Mouse (Mus musculus) testis, postnatal 14 days (tissue): ENCODE measurements at regions not wholly inside any gene's neighbourhood (a gene's known extent, or its start where the extent isn't known, plus 50 kb on each side); places are given as distances from the start of the nearest gene placed in this dataset.

Experiments used
- DNase-seq: peaks from one replicate; pipeline ENCODE4 v3.0.0; 2021; ENCODE audit warnings: low spot score

DNA sequence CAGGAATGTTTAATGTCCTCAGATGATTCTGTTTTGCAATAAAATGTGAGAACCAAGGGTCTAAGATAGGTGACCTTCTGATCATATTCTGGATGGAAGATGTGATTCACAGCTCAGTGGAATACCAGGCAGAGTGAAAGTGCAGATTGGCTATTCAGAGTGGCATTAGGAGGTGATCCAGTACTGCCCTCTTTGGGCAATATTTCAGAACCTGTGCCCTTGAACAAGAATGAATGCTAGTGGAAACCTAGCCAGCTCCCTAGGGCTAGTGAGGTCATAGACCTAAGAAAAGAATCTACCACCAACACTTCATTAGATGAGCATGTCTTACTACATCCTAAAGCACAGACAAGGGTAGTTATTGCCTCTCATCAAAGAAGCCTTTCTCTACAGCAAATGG is 372.7 kb upstream of the Trib2 start:
- DNase-seq = no peak

DNA sequence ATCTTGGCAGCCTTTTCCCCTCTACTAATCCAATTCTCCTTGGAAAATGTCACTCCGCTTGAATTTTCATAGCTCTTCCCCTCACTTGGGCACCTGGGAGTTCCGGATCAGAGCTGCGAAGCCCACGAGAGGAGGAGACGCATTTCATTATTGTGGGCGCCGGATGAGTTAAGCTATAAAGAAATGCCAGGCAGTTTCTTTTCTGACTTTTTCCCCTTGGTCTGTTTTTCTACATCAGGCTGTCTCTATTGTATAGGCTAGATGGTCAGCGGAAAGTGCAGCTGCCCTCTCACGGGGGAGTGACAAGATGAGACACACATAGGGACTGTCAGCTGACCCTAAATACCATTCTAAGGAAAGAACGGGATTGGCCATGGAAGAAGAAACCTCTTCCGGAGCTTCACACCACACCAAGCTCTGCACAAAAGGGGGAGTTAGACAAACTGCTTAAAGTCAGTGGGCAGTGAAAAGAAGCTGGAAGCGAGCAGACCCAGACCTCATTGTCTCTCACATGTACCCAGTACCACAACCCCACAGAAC is 369.3 kb upstream of the Trib2 start:
- DNase-seq = no peak

DNA sequence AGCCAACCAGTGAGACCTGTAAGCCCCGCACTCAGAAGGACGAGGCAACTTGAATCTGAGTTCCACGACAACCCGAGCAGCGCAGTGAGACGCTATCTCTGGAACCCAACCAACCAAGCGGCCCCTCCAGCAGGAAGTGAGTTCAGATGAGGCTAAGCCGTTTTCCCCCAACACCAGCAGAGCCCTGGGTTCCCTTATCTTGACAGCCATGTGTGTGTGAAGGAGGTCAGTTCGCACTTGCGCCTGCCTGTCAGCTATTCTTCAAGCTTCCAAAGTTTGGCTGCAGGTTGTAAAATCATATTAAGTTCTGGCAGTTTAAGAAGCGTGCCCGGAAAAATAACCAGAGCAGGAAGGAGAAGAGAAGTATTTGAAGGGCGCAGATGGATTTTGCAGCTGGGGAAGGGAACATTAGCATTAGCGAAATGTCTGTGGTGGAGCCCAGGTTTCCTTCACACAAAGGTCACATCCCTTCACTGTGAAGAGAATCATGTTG is 368.8 kb upstream of the Trib2 start:
- DNase-seq = no peak

DNA sequence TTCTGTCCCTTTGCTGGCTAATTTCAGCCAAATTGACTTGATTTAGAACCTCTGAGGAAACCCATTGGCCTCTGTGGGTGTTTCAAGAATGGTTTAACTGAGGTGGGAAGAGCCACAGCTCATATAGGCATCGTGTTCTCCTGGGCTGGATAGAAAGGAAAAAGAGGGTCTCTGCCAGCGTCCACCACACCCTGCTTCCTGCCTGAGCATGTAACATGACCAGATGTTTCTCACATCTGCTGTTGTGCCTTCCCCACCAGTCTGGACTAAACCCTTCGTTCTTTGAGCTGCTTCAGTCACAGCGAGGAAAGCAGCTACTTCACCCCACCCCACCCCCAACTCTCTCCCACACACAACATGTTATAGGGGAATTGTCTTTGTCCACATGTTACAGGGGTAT is 366.3 kb upstream of the Trib2 start:
- no peak for DNase-seq

DNA sequence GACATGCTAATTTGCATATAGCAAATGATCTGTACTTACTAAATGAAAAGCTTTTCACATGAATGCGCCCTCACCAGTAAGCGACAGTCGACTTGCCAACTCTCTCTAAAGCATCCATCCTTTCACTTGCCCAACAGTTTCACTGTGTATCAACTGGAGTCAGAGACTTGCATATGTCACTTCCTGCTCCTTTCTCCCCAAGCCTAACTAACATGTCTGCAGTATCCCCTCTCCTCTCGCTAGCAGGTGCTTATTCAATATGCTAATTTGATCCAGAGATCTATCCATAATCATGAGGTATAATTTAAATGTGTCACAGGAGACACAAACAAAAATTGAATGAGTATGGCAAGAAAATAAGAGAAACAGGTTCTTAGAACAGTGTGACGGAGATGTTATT is 364.9 kb upstream of the Trib2 start:
- DNase-seq = no peak

DNA sequence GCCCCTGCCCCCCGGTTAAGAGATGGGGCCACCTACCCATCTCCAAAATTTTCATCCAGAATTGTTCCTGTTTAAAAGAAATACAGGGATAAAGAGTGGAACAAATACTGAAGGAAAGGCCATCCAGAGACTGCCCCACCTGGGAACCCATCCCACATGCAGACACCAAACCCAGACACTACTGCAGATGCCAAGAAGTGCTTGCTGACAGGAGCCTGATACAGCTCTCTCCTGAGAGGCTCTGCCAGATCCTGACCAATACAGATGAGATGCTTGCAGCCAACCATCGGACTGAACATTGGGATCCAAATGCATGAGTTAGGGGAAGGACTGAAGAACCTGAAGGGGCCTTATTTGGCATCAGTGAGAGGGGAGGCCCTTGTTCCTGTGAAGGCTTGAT is 363.2 kb upstream of the Trib2 start:
- no peak for DNase-seq

DNA sequence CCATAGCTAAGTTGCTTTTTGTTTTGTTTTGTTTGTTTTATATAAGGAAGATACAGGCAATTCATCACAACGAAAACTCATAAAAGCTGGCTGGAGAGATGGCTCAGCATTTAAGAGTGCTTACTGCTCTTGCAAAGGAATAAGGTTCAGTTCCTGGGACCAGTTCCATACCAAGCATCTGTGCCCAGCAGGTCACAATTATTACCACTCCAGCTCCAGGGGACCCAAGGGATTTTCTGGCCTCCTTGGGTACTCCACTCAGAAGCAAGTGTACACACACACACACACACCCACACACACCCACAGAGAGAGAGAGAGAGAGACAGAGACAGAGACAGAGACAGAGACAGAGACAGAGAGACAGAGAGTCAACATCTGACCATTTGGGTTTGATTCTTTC is 359.6 kb upstream of the Trib2 start:
- no peak for DNase-seq

DNA sequence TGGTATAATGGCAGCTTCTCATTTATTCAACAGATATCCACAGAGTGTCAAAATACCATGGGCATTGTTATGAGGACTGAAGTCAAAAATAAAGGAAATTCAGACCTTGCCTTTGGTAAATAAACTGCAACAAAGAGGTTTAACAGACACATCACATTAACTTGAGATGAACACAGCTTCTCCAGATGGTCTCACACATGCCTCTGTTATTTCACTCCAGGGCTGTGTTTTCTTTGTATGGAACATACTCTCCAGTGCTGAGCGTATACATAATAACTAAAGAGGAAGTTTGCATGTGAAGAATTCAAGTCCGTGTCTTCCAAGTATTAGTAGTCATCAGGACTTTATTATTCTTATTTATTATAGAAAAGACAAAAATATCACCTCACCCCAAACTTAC is 355.5 kb upstream of the Trib2 start:
- no peak for DNase-seq

DNA sequence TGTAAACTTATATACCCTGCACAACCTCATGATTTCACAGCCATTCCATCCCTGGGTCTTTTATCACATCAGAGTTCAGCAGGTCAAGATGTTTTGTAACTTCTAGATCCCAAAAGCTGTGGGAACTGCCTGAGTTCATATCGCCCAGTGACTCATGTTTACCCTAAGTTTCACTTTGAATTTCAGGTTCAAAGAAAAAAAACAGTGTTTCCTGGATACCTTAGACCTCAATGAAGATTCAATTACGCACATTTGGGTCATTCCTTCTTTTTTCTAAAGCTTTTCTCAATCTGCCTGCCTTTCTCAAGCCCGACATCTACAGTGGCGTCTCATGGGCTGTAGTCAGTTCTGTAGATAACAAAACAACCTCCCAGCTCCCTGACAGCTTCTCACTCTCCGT is 354.9 kb upstream of the Trib2 start:
- DNase-seq = no peak

DNA sequence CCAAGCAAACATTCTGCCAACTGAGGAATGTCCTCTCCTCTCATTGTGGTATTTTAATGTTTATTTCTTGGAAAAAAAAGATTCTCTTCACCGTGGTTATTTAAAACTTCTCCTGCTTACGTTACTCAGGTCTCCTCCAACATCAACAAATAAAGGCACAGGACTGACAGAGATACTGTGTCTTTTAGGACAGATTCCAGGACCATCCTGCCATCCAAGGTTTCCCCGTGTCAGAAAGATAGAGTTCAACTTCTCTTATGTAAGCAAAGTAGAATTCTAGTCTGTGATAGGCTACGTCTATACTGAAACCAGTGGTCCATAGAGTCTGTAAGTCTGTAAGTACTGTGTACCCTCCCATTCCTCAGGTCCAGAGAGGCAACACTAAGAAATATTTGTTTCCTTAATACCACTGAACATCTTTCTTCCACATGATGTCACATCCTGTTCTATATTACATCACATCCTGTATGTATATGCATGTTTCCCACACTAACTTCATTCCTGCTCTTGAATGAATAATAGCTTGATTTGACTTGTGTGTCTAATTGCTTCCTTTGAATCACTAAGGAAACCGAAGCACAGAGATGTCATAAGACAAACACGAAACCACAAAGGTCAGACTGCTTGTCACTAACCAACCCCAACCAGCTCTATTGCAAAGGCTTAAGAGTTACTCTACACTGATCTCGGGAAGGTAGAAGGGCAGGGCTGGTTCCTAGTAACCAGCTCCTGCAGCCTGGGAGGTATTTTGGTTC is 353.2 kb upstream of the Trib2 start:
- DNase-seq = no peak

DNA sequence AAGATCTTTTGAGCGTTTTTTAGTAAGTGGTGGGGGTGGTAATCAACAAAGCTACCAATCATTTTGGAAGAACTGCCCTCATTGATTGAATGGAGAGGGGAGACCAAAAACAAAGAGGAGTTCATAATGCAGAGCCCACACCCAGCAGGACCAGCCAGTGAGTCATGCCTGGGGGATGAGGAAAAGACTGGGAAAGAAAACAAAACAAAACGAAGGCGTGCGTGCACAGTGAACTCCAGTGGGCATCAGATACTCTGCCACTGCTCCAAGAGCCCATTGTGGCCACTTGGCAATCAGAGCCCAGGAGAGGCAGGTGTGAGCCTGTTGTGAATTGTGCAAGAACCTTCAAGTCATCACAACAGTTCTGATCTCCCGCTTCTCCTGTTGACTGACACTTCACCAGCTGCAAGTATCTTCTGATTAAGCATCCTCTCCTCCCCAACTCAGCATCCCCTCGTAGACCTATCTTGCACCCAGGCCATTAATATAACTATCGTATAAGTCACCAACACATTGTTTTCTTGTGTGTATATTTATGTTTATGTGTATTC is 351.1 kb upstream of the Trib2 start:
- DNase-seq = no peak

DNA sequence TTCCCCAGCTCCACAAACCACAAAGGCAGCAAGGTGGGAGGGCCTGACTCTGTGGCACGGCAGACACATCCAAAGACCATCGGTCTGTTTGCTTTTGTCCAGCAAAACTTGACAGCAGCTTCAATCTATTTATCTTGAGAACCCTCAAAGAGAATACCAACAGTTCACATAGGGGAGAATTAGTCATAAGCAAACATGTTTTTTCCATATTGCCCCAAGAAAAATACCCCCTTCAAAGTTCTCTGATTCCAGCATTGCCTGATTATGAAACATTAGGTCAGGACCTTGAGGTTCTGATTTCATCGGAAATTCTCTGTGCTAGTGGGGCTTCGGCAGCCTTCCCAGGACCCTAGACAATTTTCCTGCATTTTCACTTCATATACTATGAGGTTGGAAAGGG is 348.4 kb upstream of the Trib2 start:
- DNase-seq = no peak

DNA sequence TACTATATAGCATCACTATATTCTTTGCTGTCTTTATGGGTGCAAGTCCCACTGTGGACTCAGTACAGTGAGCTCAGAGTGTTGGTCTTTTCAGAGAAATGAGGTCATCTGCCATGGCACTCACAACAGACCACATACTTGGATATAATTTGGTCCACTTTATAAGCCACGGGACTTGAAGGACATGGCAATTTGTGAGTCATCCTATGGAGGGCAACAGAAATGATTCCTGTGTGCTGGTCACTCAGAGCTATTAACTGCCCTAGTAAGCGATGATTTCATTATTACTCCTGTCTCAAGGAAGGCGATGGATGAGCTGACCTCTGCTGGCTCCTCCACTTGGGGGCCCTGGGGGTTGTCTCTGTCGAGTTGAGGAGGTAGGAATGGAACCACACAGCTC is 345.2 kb upstream of the Trib2 start:
- DNase-seq = no peak

DNA sequence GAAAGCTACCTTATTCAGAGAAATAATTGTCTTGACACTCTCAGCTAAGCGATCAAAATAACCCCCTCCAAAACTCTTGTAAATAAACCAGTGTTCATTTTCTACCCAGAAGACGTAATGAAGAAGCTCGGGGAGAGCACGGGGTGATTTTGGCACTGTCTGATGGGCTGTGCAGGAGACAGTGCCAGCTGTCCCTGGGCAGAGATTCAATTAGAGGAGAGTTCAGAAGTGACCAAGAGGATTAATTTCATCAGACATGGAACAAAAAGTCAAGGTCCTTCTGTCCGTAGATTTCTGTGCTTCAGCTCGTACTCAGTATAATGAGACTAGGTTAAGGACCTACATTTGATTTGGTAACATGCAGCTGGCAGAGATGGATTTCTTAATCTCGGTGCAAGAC is 341.2 kb upstream of the Trib2 start:
- peak; percentile 12 for DNase-seq

DNA sequence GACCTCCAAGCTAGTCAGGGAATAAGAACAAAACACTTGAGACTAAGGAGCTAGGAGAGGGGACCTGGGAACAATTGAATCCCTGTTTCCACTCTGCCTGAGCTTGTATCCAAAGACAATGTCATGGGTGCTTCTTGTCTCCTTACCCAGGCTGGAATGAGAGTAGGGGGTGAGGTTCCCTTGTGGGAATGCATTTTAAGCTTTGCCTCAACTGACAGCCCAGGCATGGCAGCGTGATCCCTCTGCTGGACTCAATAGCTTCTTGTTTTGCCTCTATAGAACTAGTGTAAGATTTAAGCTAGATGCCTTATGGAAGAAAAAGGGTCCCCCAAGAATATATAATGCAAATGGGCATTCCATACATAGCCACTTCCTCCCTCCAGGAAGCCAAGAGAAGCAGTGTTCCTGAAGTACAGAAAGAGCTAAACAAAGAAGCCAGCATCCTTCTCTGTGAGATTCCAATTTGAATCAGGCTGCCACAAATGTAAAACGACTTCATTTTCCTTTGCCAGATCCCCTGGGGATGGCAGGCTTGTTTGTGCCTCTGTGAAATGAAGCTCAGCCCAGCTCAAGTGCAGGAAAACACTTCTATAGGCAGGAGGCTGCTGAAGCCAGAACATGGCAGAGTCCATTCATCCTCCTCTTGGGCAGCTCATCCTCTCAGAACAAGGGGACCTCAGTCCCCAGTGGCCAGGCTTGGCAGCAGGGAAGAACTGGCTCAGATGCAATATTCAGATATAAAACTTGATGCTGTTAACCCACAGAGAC is 339.3 kb upstream of the Trib2 start:
- DNase-seq = no peak

DNA sequence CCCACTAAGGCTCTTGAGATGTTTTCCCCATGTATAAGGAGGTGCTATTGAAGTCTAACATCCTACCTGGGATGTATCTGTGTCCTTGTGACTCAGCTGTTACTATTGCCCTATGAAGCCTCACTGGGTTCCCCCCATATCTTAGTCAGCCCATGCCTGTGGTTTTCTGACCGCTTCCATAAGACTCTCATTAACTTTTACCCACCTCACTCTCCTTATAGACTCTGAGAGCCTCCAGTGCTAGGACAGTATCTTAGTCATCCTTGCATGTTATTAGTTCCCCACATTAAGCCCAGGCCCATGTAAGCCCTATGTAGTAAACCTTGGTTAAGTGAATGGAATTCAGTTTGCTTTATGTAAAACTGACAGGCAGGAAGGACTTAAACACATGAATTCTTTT is 337.5 kb upstream of the Trib2 start:
- DNase-seq = no peak

DNA sequence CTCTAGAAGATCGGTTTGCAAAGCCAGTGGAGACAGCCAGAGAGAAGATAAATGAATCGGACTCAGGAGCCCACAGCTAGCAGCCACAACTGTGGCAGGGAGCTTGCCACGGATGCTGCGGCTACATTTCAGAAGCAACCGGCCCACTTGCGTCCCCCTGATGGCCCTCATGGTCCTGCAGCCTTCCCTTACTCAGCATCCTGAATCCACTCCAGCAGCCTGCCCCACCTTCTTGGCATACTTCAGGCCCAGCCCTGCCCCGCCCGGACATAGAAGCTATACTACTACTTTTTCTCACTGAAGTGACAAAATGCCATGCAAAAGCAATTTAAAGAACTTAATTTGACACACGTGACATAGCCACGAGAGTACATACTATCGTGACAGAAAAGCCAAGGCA is 335.4 kb upstream of the Trib2 start:
- DNase-seq = no peak

DNA sequence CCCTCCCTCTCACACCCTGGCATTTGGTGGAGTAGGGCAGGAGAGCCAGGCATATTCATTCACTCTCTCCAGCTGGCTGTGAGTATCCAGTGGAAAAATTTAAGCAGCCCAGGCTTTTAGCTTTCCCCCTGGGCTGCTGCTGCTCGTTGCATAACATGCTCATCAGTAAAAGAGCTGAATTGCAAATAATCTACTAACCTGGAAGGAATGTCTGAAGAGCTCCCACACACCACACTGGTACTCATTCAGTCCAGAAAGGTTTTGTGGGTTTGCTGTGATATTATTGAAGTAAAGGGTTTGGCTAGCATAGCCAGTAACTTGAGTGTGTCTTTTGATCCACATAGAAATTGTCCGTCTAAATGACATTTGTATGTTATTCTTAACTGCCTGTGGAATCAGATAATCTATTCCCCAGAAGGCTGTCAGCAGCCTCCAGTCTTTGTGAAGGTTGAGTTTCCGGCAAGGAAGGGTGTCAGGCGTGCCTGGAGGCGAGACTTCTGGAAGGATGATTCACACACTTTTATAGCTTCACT is 334.5 kb upstream of the Trib2 start:
- no peak for DNase-seq

DNA sequence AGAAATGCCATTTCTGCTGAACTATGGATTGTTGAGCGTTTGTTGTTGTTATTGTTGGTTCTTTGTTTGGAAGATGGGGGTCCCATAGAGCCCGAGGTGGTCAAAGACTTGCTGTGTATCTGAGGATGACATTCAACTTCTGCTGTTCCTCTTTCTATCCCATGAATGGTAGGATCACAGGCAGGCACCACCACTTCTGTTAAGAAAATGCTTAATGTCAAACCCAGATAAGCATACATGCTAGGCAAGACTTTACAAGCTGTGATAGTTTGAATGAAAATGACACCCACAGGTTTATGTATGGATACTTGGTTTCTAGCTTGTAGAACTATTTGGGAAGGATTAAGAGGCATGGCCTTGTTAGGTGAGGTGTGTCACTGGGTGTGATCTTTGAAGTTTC is 330.2 kb upstream of the Trib2 start:
- no peak for DNase-seq

DNA sequence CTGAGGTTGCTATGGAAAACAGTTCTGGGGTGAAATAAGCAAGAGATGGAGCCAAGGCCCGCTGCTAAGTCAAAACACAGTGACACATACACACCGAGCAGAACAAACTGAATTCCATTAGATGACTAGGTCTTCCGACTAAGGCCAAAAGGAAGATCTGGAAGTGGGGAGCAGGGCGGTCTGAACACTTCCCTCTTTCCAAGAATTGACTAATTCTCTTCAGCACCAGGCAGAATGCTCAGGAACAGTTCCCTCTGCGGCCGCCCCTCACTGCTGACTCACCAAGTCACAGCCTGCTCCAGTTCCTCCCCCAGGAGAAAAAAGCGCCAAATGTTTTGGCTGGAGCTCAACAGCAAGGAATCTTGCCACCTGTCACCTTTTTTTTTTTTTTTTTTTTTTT is 328.9 kb upstream of the Trib2 start:
- DNase-seq = peak; percentile 7

DNA sequence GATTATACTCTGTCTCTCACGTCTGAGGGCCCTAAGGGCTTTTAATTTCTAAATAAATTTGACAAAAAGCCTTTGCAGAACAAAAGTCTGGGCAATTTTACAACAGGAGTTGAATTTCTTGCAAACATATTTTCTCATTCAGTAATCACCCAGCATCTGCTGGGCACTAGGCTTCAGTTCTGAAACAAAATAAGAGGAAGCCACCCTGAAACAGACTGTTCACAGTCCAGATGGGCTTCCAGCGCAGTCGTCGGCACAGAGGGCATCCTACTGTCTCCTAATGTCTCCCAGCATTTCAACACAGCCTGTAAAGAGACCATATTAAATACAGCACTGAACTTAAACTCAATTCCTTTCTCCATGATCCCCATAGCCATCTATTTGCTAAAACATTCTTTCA is 324.5 kb upstream of the Trib2 start:
- DNase-seq = no peak

DNA sequence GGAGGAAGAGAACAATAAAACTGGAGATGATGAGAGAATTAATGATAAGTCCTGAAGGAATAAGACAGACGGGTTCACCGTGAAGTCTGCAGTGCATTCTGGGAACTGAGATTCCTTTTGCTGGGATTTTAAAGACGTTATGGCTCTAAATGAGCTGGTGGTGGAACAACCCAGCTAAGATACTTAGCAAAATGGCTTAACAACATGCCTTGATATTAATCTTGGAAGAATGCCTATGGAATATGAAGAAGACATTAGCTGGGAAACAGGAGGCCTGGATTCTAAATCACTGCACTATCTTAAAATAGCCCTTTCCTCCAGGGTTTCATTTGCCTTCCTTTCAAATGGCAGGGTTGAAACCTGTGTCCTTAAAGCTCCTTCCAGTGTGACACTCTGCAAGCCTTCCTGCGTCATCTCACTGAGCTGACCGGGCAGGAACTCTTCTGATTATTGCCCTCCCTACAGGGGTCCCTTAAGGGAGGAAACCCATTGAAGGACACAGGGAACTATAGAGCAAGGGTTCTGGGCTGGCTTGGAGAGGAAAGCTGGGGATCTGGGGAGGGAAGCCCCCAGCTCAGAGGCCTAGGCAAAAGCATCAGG is 323.9 kb upstream of the Trib2 start:
- DNase-seq = no peak
